Mouse (Mus musculus): ENCODE data around the gene Tspan2.

GRCm38 (mm10) chr3:102692758-102693325 is 41.5 kb upstream of the Tspan2 start:
- TF ChIP-seq POLR2A (IDR thresholded peaks at IDR 0.05; ENCODE audit: insufficient read length, low read depth) (no peak), MYOD1 (IDR thresholded peaks at IDR 0.05; ENCODE audit: control insufficient read depth in 1 of 3, insufficient read length in 2 of 3, low read depth in 2 of 3) (no peak)
